Mouse (Mus musculus) heart, postnatal 0 days (tissue): Measurements from ENCODE around the gene Tgif2.

Experiments
- CTCF ChIP-seq: IDR thresholded peaks from 2 replicates; pipeline ENCODE4 v1.5.1; 2016; ENCODE audit warnings: antibody characterized with exemption, control low read depth, low read depth
- EP300 ChIP-seq: IDR thresholded peaks from 2 replicates; pipeline ENCODE4 v1.6.1; 2016; ENCODE audit warnings: antibody characterized with exemption, low read depth

GRCm38 (mm10) chr2:156888490-156888889, 48.7 kb downstream of the Tgif2 start:
- TF ChIP-seq CTCF: no peak
- TF ChIP-seq EP300: no peak
